Mouse (Mus musculus) embryonic fibroblast, embryonic 13.5 days (primary cell): ENCODE measurements around the gene Phactr3.

ENCODE experiments used
- CTCF ChIP-seq: IDR thresholded peaks from 2 replicates; pipeline ENCODE4 v1.5.1; 2011; ENCODE audit warnings: mild to moderate bottlenecking, control low read depth, low read length, moderate library complexity, borderline replicate concordance; ENCODE audit not compliant: insufficient read depth
- POLR2A ChIP-seq: IDR thresholded peaks from 2 replicates; pipeline ENCODE4 v1.6.1; 2011; ENCODE audit warnings: low read depth, mild to moderate bottlenecking, control low read depth, low read length, moderate library complexity

GRCm38 (mm10) chr2:178150697-178151096 lies 31.9 kb downstream of the Phactr3 start:
- TF ChIP-seq CTCF = no peak
- TF ChIP-seq POLR2A = no peak
